Mouse (Mus musculus): ENCODE measurements around the gene Tns2.

DNA sequence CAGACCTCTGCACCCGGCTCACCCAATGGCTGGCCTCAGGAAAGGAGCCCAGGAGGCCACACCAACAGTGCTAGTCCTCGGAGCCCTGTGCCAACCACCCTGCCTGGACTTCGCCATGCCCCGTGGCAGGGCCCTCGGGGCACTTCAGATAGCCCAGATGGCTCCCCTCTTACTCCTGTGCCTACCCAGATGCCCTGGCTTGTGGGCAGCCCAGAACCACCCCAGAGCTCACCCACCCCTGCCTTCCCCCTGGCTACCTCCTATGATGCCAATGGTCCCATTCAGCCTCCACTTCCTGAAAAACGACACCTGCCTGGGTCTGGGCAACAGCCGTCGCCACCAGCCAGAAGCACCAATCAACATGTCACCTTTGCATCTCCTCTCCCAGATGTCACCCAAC lies 12.6 kb downstream of the Tns2 start:
- TF ChIP-seq CTCF (IDR thresholded peaks at IDR 0.05; ENCODE audit: extremely low read depth, insufficient read length, insufficient replicate concordance, low read depth, low read length) (no peak), POLR2A (IDR thresholded peaks at IDR 0.05; ENCODE audit: low read depth, low read length) (no peak)
